Mouse (Mus musculus): ENCODE results near the gene Smg6. TPM values are rescaled to one million over a fixed set of nuclear protein-coding genes. Genes with fewer than 3 reads are reported as not detected.

Smg6 gene
- polyA plus RNA-seq, 1 experiment from 2014 or later, result 12.9 TPM

DNA sequence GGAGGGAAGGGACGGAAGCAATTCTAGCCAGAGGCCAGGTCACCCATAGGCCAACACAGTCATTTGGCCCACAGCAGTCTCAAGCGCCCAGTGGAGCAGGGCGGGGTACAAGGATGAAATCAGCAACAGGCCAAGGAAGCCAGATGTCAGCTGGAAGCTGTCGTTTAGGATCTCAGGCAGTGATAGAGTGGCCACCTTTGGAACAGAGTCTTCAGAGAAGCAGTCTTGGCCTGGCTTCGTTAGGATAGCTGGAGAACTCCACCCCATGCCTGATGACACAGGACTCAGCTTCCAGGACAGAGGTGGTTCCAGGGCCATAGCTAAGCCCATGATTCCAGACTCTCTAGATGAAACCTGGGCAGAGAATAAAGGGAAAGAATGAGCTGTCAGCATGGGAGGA lies 214.8 kb downstream of the Smg6 start:
- ATAC-seq, result no peak
- 81% methylated on average over 5 of the region's 5 CpGs for WGBS

DNA sequence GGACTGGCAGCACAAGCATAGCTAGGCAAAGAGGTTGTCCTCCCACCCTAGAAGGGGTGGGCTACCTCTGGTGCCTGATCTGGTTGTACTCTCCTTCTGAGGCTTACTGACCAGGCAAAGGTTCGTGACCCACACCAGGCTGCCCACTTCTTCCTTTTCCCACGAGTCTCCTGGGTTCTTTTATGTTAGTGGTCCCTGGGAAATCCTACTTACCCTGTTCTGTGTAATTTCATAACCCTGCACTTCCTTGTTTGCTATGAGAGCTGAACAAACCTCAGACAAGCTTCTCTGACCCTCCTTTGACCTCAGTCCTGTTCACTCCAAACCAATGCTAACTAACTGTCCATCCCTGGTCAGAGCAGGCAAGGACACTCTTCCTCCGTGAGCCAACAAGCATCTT lies 215.4 kb downstream of the Smg6 start:
- Histone ChIP-seq H3K9ac (ENCODE audit: low read length) (no peak overlapping the region), H3K4me2 (ENCODE audit: low read length) (no peak overlapping the region), H3K27ac (ENCODE audit: low read depth, low read length) (no peak overlapping the region), H3K4me3 (ENCODE audit: low read depth, low read length) (no peak overlapping the region), H3K9me3 (replicated peaks; ENCODE audit: control insufficient read depth, low read length) (no peaks in the 10 kb centered on the region), H3K4me1 (ENCODE audit: control insufficient read depth, insufficient read depth, low read length) (no peaks in the 10 kb centered on the region), H3K36me3 (ENCODE audit: control insufficient read depth, insufficient read depth, low read length) (peaks cover 37% of the 10 kb centered on the region), H3K27me3 (replicated peaks; ENCODE audit: control insufficient read depth, insufficient read depth, low read length) (no peaks in the 10 kb centered on the region)
- WGBS, result 82% methylated on average over 3 of the region's 3 CpGs
- ATAC-seq (no peak), DNase-seq (ENCODE audit: low spot score) (no peak)

More for the DNA sequence above, 214.8 kb downstream of the Smg6 start:
- Histone ChIP-seq H3K9me3 (replicated peaks; ENCODE audit: control insufficient read depth, low read length) (no peaks in the 10 kb centered on the region), H3K27ac (ENCODE audit: low read depth, low read length) (0 out of 2 replicates have a peak overlapping the region, but pooled peaks have one; percentile 1), H3K36me3 (ENCODE audit: control insufficient read depth, insufficient read depth, low read length) (peaks cover 33% of the 10 kb centered on the region), H3K4me2 (ENCODE audit: low read length) (no peak overlapping the region), H3K9ac (ENCODE audit: low read length) (no peak overlapping the region), H3K4me1 (ENCODE audit: control insufficient read depth, insufficient read depth, low read length) (no peaks in the 10 kb centered on the region), H3K27me3 (replicated peaks; ENCODE audit: control insufficient read depth, insufficient read depth, low read length) (no peaks in the 10 kb centered on the region), H3K4me3 (ENCODE audit: low read depth, low read length) (no peak overlapping the region)
- no peak for DNase-seq (ENCODE audit: low spot score)

- ATAC-seq (no peak), DNase-seq (ENCODE audit: low spot score) (no peak)
- no peaks in the 10 kb centered on the region for H3K9me3 ChIP-seq (replicated peaks; ENCODE audit: control insufficient read depth, low read length)
- H3K9ac ChIP-seq (ENCODE audit: low read length), result no peak overlapping the region
- 79% methylated on average over 1 of the region's 1 CpGs for WGBS
- H3K4me3 ChIP-seq (ENCODE audit: low read depth, low read length), result no peak overlapping the region
- H3K4me2 ChIP-seq (ENCODE audit: low read length), result no peak overlapping the region
- no peak overlapping the region for H3K27ac ChIP-seq (ENCODE audit: low read depth, low read length)
- H3K36me3 ChIP-seq (ENCODE audit: control insufficient read depth, insufficient read depth, low read length), result peaks cover 35% of the 10 kb centered on the region
- H3K4me1 ChIP-seq (ENCODE audit: control insufficient read depth, insufficient read depth, low read length), result peaks cover 2% of the 10 kb centered on the region; the same call in 1 of the 2 replicates
- no peaks in the 10 kb centered on the region for H3K27me3 ChIP-seq (replicated peaks; ENCODE audit: control insufficient read depth, insufficient read depth, low read length)
Observed at GRCm38 (mm10) chr11:75141913-75142312, 216.3 kb downstream of the Smg6 start.

- Histone ChIP-seq H3K36me3 (ENCODE audit: control insufficient read depth, insufficient read depth, low read length) (peaks cover 34% of the 10 kb centered on the region), H3K4me1 (ENCODE audit: control insufficient read depth, insufficient read depth, low read length) (peaks cover 5% of the 10 kb centered on the region; the same call in 1 of the 2 replicates), H3K9me3 (replicated peaks; ENCODE audit: control insufficient read depth, low read length) (no peaks in the 10 kb centered on the region), H3K27ac (ENCODE audit: low read depth, low read length) (no peak overlapping the region), H3K27me3 (replicated peaks; ENCODE audit: control insufficient read depth, insufficient read depth, low read length) (no peaks in the 10 kb centered on the region), H3K4me2 (ENCODE audit: low read length) (no peak overlapping the region), H3K4me3 (ENCODE audit: low read depth, low read length) (no peak overlapping the region), H3K9ac (ENCODE audit: low read length) (no peak overlapping the region)
- WGBS, result 92% methylated on average over 4 of the region's 4 CpGs
- no peak for DNase-seq (ENCODE audit: low spot score)
- ATAC-seq, result no peak
Observed at GRCm38 (mm10) chr11:75142749-75143148, 217.1 kb downstream of the Smg6 start.

- no peaks in the 10 kb centered on the region for H3K27me3 ChIP-seq (replicated peaks; ENCODE audit: control insufficient read depth, insufficient read depth, low read length)
- H3K36me3 ChIP-seq (ENCODE audit: control insufficient read depth, insufficient read depth, low read length), result peaks cover 38% of the 10 kb centered on the region
- WGBS, result 91% methylated on average over 2 of the region's 2 CpGs
- DNase-seq (ENCODE audit: low spot score) (no peak), ATAC-seq (no peak)
- H3K9ac ChIP-seq (ENCODE audit: low read length), result no peak overlapping the region
- H3K4me2 ChIP-seq (ENCODE audit: low read length), result no peak overlapping the region
- no peak overlapping the region for H3K27ac ChIP-seq (ENCODE audit: low read depth, low read length)
- H3K4me3 ChIP-seq (ENCODE audit: low read depth, low read length), result no peak overlapping the region
- H3K4me1 ChIP-seq (ENCODE audit: control insufficient read depth, insufficient read depth, low read length), result peaks cover 7% of the 10 kb centered on the region; the same call in 1 of the 2 replicates
- H3K9me3 ChIP-seq (replicated peaks; ENCODE audit: control insufficient read depth, low read length), result no peaks in the 10 kb centered on the region
Observed at GRCm38 (mm10) chr11:75145841-75146240, 220.2 kb downstream of the Smg6 start.

- 28% methylated on average over 11 of the region's 11 CpGs for WGBS
- H3K36me3 ChIP-seq (ENCODE audit: control insufficient read depth, insufficient read depth, low read length), result peaks cover 41% of the 10 kb centered on the region
Observed at GRCm38 (mm10) chr11:75147106-75147845, 221.7 kb downstream of the Smg6 start.

GRCm38 (mm10) chr11:75147846-75148168 lies 222.2 kb downstream of the Smg6 start:
- Histone ChIP-seq H3K36me3 (ENCODE audit: control insufficient read depth, insufficient read depth, low read length) (peaks cover 39% of the 10 kb centered on the region), H3K9ac (ENCODE audit: low read length) (no peak overlapping the region), H3K4me3 (ENCODE audit: low read depth, low read length) (no peak overlapping the region), H3K4me2 (ENCODE audit: low read length) (no peak overlapping the region), H3K27ac (ENCODE audit: low read depth, low read length) (peak overlapping the region; percentile 22), H3K4me1 (ENCODE audit: control insufficient read depth, insufficient read depth, low read length) (peaks cover 7% of the 10 kb centered on the region; the same call in 1 of the 2 replicates), H3K27me3 (replicated peaks; ENCODE audit: control insufficient read depth, insufficient read depth, low read length) (no peaks in the 10 kb centered on the region), H3K9me3 (replicated peaks; ENCODE audit: control insufficient read depth, low read length) (no peaks in the 10 kb centered on the region)
- DNase-seq (ENCODE audit: low spot score) (no peak), ATAC-seq (peak; percentile 26; the same call in 1 of the 2 replicates)
- 60% methylated on average over 3 of the region's 3 CpGs for WGBS

More at GRCm38 (mm10) chr11:75147106-75147845, 221.7 kb downstream of the Smg6 start:
- H3K9me3 ChIP-seq (replicated peaks; ENCODE audit: control insufficient read depth, low read length), result no peaks in the 10 kb centered on the region
- H3K4me3 ChIP-seq (ENCODE audit: low read depth, low read length), result no peak overlapping the region
- peak; percentile 62 for DNase-seq (ENCODE audit: low spot score)
- H3K4me1 ChIP-seq (ENCODE audit: control insufficient read depth, insufficient read depth, low read length), result peaks cover 7% of the 10 kb centered on the region; the same call in 1 of the 2 replicates
- peak; percentile 75 for ATAC-seq
- no peaks in the 10 kb centered on the region for H3K27me3 ChIP-seq (replicated peaks; ENCODE audit: control insufficient read depth, insufficient read depth, low read length)
- no peak overlapping the region for H3K4me2 ChIP-seq (ENCODE audit: low read length)
- H3K27ac ChIP-seq (ENCODE audit: low read depth, low read length), result peak overlapping the region; percentile 55
- no peak overlapping the region for H3K9ac ChIP-seq (ENCODE audit: low read length)

DNA sequence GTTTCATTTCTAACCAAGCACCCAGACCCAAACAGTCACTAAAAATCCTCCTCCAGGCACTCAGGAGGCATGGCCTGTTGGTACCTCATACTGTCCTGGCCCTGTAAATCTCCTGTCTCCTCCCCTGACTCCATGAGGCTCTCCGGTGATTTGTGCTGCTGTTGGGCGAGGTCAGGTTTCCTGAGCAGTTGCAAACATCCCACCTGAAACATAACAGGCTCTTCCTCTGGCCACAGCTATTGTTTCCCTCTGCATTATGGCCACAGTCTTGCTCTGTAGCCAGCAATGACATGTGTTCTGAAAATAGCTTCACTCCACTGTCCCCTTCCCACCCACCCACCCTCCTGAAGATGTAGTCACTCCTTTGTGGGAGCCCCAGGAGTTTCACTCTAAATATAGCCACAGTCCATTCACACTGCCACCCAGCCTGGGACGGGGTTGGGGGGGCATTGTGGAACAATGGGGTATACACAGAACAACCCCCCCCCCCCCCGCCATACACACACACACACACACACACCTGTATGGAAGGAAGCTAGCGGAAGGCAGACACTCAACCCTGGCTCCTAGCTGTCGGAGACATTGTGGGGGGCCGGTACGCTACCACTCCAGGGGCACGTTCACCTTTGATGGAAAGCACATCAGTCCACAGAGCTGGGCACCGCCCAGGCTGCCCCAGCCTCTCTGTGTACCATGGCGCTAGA lies 222.9 kb downstream of the Smg6 start:
- Histone ChIP-seq H3K9ac (ENCODE audit: low read length) (no peak overlapping the region), H3K9me3 (replicated peaks; ENCODE audit: control insufficient read depth, low read length) (no peaks in the 10 kb centered on the region), H3K27ac (ENCODE audit: low read depth, low read length) (no peak overlapping the region), H3K4me3 (ENCODE audit: low read depth, low read length) (no peak overlapping the region), H3K27me3 (replicated peaks; ENCODE audit: control insufficient read depth, insufficient read depth, low read length) (no peaks in the 10 kb centered on the region), H3K4me2 (ENCODE audit: low read length) (no peak overlapping the region), H3K4me1 (ENCODE audit: control insufficient read depth, insufficient read depth, low read length) (peaks cover 7% of the 10 kb centered on the region; the same call in 1 of the 2 replicates), H3K36me3 (ENCODE audit: control insufficient read depth, insufficient read depth, low read length) (peaks cover 40% of the 10 kb centered on the region)
- no peak for DNase-seq (ENCODE audit: low spot score)
- WGBS, result 86% methylated on average over 11 of the region's 11 CpGs
- no peak for ATAC-seq

- no peak for ATAC-seq
- Histone ChIP-seq H3K9ac (ENCODE audit: low read length) (no peak overlapping the region), H3K4me1 (ENCODE audit: control insufficient read depth, insufficient read depth, low read length) (peaks cover 7% of the 10 kb centered on the region; the same call in 1 of the 2 replicates), H3K9me3 (replicated peaks; ENCODE audit: control insufficient read depth, low read length) (no peaks in the 10 kb centered on the region), H3K4me2 (ENCODE audit: low read length) (no peak overlapping the region), H3K4me3 (ENCODE audit: low read depth, low read length) (no peak overlapping the region), H3K27ac (ENCODE audit: low read depth, low read length) (no peak overlapping the region), H3K27me3 (replicated peaks; ENCODE audit: control insufficient read depth, insufficient read depth, low read length) (no peaks in the 10 kb centered on the region), H3K36me3 (ENCODE audit: control insufficient read depth, insufficient read depth, low read length) (peaks cover 28% of the 10 kb centered on the region)
- no peak for DNase-seq (ENCODE audit: low spot score)
- WGBS, result 83% methylated on average over 1 of the region's 1 CpGs
Observed at GRCm38 (mm10) chr11:75150346-75150745, 224.7 kb downstream of the Smg6 start.

Measured in forebrain, embryonic 14.5 days (tissue).